Mouse (Mus musculus) intestine, postnatal 0 days (tissue): Measurements from ENCODE around the gene Pgpep1. TPM values are rescaled to one million over a fixed set of nuclear protein-coding genes. Genes with fewer than 3 reads are reported as not detected.

Source experiments
- ATAC-seq: fragments of 200-750 bp; cut with Nextera tagmentation; 2 replicates; pipeline ENCODE4 v1.8.0; 2017; ENCODE audit warnings: mild to moderate bottlenecking, moderate TSS enrichment, moderate library complexity
- H3K27ac ChIP-seq: fragments of 300-500 bp; sonication (generic); 2 replicates; pipeline ENCODE4 v1.5.1; 2014; ENCODE audit warnings: mild to moderate bottlenecking, low read depth, low read length, moderate library complexity
- H3K27me3 ChIP-seq: fragments of 300-500 bp; sonication (generic); replicated peaks from 2 replicates; pipeline ENCODE4 v1.6.1; 2014; ENCODE audit warnings: low read length, mixed read lengths; ENCODE audit not compliant: control insufficient read depth, insufficient read depth
- H3K36me3 ChIP-seq: fragments of 300-500 bp; sonication (generic); 2 replicates; pipeline ENCODE4 v1.6.1; 2014; ENCODE audit warnings: mild to moderate bottlenecking, moderate library complexity; ENCODE audit not compliant: control insufficient read depth, insufficient read depth
- H3K4me1 ChIP-seq: fragments of 300-500 bp; sonication (generic); replicated peaks from 2 replicates; pipeline ENCODE4 v1.6.1; 2014; ENCODE audit warnings: antibody characterized with exemption, low read length, mixed read lengths; ENCODE audit not compliant: control insufficient read depth, insufficient read depth
- H3K4me2 ChIP-seq: fragments of 300-500 bp; sonication (generic); replicated peaks from 2 replicates; pipeline ENCODE4 v1.6.1; 2014; ENCODE audit warnings: low read depth, mild to moderate bottlenecking, moderate library complexity
- H3K4me3 ChIP-seq: fragments of 300-500 bp; sonication (generic); 2 replicates; pipeline ENCODE4 v1.5.1; 2014; ENCODE audit warnings: low read depth, low read length
- H3K9ac ChIP-seq: fragments of 300-500 bp; sonication (generic); 2 replicates; pipeline ENCODE4 v1.6.1; 2014; ENCODE audit warnings: mild to moderate bottlenecking, low read depth, low read length
- H3K9me3 ChIP-seq: fragments of 300-500 bp; sonication (generic); 2 replicates; pipeline ENCODE4 v1.6.1; 2016; ENCODE audit warnings: mixed run types; ENCODE audit not compliant: control insufficient read depth
- CTCF ChIP-seq: sonication (generic); IDR thresholded peaks from 2 replicates; pipeline ENCODE4 v1.5.1; 2016; ENCODE audit warnings: low read depth, mild to moderate bottlenecking, control low read depth, antibody characterized with exemption, moderate library complexity
- WGBS: fragments of 180-500 bp; shearing (Covaris S2); extraction: QIAGEN DNeasy Blood & Tissue Kit; methylation state at CpG from one replicate; pipeline ENCODE4 v1.1.7; 2014; 5-methylcytosine and 5-hydroxymethylcytosine counted together
- polyA plus RNA-seq: library from polyadenylated mRNA; unstranded; fragments of >200 nt; fragmentation: Nextera tagmentation; extraction: Ambion mirVana; gene quantifications from 2 replicates; pipeline ENCODE4 v1.2.1, GENCODE M21; 2015

The Pgpep1 gene
- polyA plus RNA-seq = 79.0 and 92.1 TPM in 2 replicates

- Histone ChIP-seq H3K27me3 (no peaks in the 10 kb centered on the region), H3K27ac (peak within 1 kb of the TSS; percentile 91), H3K4me1 (no peaks in the 10 kb centered on the region), H3K9ac (peak within 1 kb of the TSS; percentile 82), H3K36me3 (peaks cover 19% of the 10 kb centered on the region), H3K4me3 (peak within 1 kb of the TSS; percentile 85), H3K4me2 (peak within 1 kb of the TSS; percentile 92), H3K9me3 (no peaks in the 10 kb centered on the region)
- no peak for TF ChIP-seq CTCF
- ATAC-seq = peak; percentile 29
- WGBS = under 1% methylated on average over 14 of the region's 14 CpGs
Observed at GRCm38 (mm10) chr8:70660273-70660725, at the start of gene Pgpep1. TSS of gene Pgpep1 (minus strand) at chr8:70660388.

GRCm38 (mm10) chr8:70709794-70710193 is 49.6 kb upstream of the Pgpep1 start:
- H3K9ac ChIP-seq = no peak overlapping the region
- no peaks in the 10 kb centered on the region for H3K4me1 ChIP-seq
- H3K27ac ChIP-seq = no peak overlapping the region
- no peaks in the 10 kb centered on the region for H3K9me3 ChIP-seq
- H3K4me2 ChIP-seq = no peak overlapping the region
- no peaks in the 10 kb centered on the region for H3K36me3 ChIP-seq
- TF ChIP-seq CTCF = no peak
- H3K4me3 ChIP-seq = no peak overlapping the region
- ATAC-seq = no peak
- WGBS = 91% methylated on average over 9 of the region's 9 CpGs
- H3K27me3 ChIP-seq = no peaks in the 10 kb centered on the region

- Histone ChIP-seq H3K27me3 (no peaks in the 10 kb centered on the region), H3K36me3 (no peaks in the 10 kb centered on the region; the same call in none of the 2 replicates), H3K27ac (no peak overlapping the region), H3K9ac (no peak overlapping the region), H3K9me3 (no peaks in the 10 kb centered on the region), H3K4me2 (no peak overlapping the region), H3K4me1 (no peaks in the 10 kb centered on the region), H3K4me3 (no peak overlapping the region)
- no peak for ATAC-seq
- no peak for TF ChIP-seq CTCF
- 88% methylated on average over 14 of the region's 14 CpGs for WGBS
Observed at GRCm38 (mm10) chr8:70708281-70708680, 48.1 kb upstream of the Pgpep1 start.

- no peak for TF ChIP-seq CTCF
- no peak for ATAC-seq
- H3K9me3 ChIP-seq = no peaks in the 10 kb centered on the region
- H3K27ac ChIP-seq = no peak within 1 kb of the TSS
- 82% methylated on average over 3 of the region's 3 CpGs for WGBS
- peaks cover 8% of the 10 kb centered on the region for H3K4me1 ChIP-seq
- peaks cover 6% of the 10 kb centered on the region for H3K36me3 ChIP-seq
- no peak within 1 kb of the TSS for H3K4me3 ChIP-seq
- no peaks in the 10 kb centered on the region for H3K27me3 ChIP-seq
- no peak within 1 kb of the TSS for H3K9ac ChIP-seq
- H3K4me2 ChIP-seq = 0 out of 2 replicates have a peak within 1 kb of the TSS, but pooled peaks have one; percentile 61
Observed at GRCm38 (mm10) chr8:70703287-70703686, 43.1 kb upstream of the Pgpep1 start, which contains the start of gene Iqcn. TSS of gene Iqcn (plus strand) at chr8:70703457.

GRCm38 (mm10) chr8:70702842-70703182 is 42.6 kb upstream of the Pgpep1 start:
- H3K27ac ChIP-seq = no peak overlapping the region

GRCm38 (mm10) chr8:70701982-70702841 is 42.0 kb upstream of the Pgpep1 start:
- 67% methylated on average over 2 of the region's 2 CpGs for WGBS
- Histone ChIP-seq H3K4me2 (peak overlapping the region; percentile 61; the same call in 1 of the 2 replicates), H3K9me3 (no peaks in the 10 kb centered on the region), H3K4me1 (peaks cover 11% of the 10 kb centered on the region), H3K27me3 (no peaks in the 10 kb centered on the region), H3K9ac (no peak overlapping the region), H3K27ac (no peak overlapping the region), H3K36me3 (peaks cover 6% of the 10 kb centered on the region), H3K4me3 (no peak overlapping the region)
- no peak for TF ChIP-seq CTCF
- no peak for ATAC-seq

More at GRCm38 (mm10) chr8:70702842-70703182, 42.6 kb upstream of the Pgpep1 start:
- peaks cover 6% of the 10 kb centered on the region for H3K36me3 ChIP-seq
- no peak overlapping the region for H3K9ac ChIP-seq
- H3K4me2 ChIP-seq = no peak overlapping the region
- 73% methylated on average over 3 of the region's 3 CpGs for WGBS
- peaks cover 8% of the 10 kb centered on the region for H3K4me1 ChIP-seq
- no peak for ATAC-seq
- H3K4me3 ChIP-seq = no peak overlapping the region
- no peak for TF ChIP-seq CTCF
- no peaks in the 10 kb centered on the region for H3K27me3 ChIP-seq
- H3K9me3 ChIP-seq = no peaks in the 10 kb centered on the region
